Mouse (Mus musculus): ENCODE measurements at regions not wholly inside any gene's neighbourhood (a gene's known extent, or its start where the extent isn't known, plus 50 kb on each side); places are given as distances from the start of the nearest gene placed in this dataset.

- Histone ChIP-seq H3K9ac (no peak overlapping the region), H3K4me2 (no peak overlapping the region), H3K9me3 (replicated peaks) (no peaks in the 10 kb centered on the region), H3K4me3 (no peak overlapping the region), H3K27ac (ENCODE audit: poor library complexity, severe bottlenecking) (no peak overlapping the region), H3K4me1 (replicated peaks) (peaks cover 5% of the 10 kb centered on the region; the same call in 1 of the 2 replicates), H3K27me3 (replicated peaks) (0 out of 2 replicates have a peak, but pooled peaks cover 2% of the 10 kb centered on the region), H3K36me3 (no peaks in the 10 kb centered on the region)
- ATAC-seq (ENCODE audit: insufficient number of reproducible peaks, low FRiP score): no peak
- WGBS: 61% methylated on average over 4 of the region's 4 CpGs
These were observed 51.0 kb upstream of the Plcl2 start for GRCm38 (mm10) chr17:50458232-50458631.
